Mouse (Mus musculus): ENCODE data around the gene Ccin. TPM values are rescaled to one million over a fixed set of nuclear protein-coding genes. Genes with fewer than 3 reads are reported as not detected.

The Ccin gene
- polyA plus RNA-seq, 1 experiment from 2014 or later: not detected

- H3K9me3 ChIP-seq (ENCODE audit: control insufficient read depth, low read length): no peaks in the 10 kb centered on the region
- no peak overlapping the region for H3K27ac ChIP-seq (replicated peaks; ENCODE audit: low read depth, low read length)
- H3K4me2 ChIP-seq (ENCODE audit: low read length): peak overlapping the region; percentile 98
- ATAC-seq (ENCODE audit: low FRiP score, low TSS enrichment) (no peak), DNase-seq (no peak)
- H3K36me3 ChIP-seq (ENCODE audit: control insufficient read depth, insufficient read depth, low read length): no peaks in the 10 kb centered on the region
- H3K4me3 ChIP-seq (replicated peaks; ENCODE audit: low read depth, low read length): no peak overlapping the region
- H3K9ac ChIP-seq (replicated peaks; ENCODE audit: low read length): no peak overlapping the region; the same call in 1 of the 2 replicates
- peaks cover 11% of the 10 kb centered on the region; the same call in 1 of the 2 replicates for H3K4me1 ChIP-seq (ENCODE audit: control insufficient read depth, insufficient read depth, low read length)
- WGBS: 73% methylated on average over 9 of the region's 9 CpGs
- H3K27me3 ChIP-seq (ENCODE audit: control insufficient read depth, insufficient read depth, low read length): 0 out of 2 replicates have a peak, but pooled peaks cover 10% of the 10 kb centered on the region
Measured at GRCm38 (mm10) chr4:43959523-43960179, 23.6 kb upstream of the Ccin start.

GRCm38 (mm10) chr4:43960207-43960606 lies 23.1 kb upstream of the Ccin start:
- no peak for DNase-seq
- no peak overlapping the region for H3K4me2 ChIP-seq (ENCODE audit: low read length)

DNA sequence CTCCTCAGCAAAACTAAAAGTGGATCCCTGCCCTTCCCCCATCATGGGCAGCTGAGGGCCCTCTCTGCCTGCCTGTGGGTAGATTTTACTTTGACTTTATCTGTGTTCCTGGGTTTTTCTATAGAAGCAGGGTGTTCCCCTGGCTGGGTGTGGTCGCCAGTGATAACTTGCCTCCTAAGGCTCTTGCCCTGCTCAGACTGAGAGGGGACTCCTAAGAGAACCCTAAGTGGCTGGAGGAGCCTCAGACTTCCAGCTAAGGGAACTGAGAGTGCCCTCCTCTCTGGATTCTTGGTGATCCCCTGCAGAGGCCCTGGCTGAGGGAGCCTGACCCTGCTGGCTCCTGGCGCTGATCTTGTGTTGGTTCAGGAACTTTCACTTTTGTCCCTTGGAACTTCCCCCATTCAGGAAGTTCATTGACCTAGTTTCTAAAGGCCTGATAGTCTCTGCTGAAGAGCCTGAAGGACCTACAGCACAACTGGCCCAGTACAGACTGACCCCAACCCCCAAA lies 18.9 kb upstream of the Ccin start:
- DNase-seq (no peak), ATAC-seq (ENCODE audit: low FRiP score, low TSS enrichment) (no peak)
- H3K4me3 ChIP-seq (replicated peaks; ENCODE audit: low read depth, low read length): no peak overlapping the region
- WGBS: 59% methylated on average over 2 of the region's 2 CpGs
- no peaks in the 10 kb centered on the region for H3K36me3 ChIP-seq (ENCODE audit: control insufficient read depth, insufficient read depth, low read length)
- peaks cover 6% of the 10 kb centered on the region for H3K4me1 ChIP-seq (ENCODE audit: control insufficient read depth, insufficient read depth, low read length)
- H3K4me2 ChIP-seq (ENCODE audit: low read length): no peak overlapping the region
- H3K27me3 ChIP-seq (ENCODE audit: control insufficient read depth, insufficient read depth, low read length): 0 out of 2 replicates have a peak, but pooled peaks cover 5% of the 10 kb centered on the region
- H3K9ac ChIP-seq (replicated peaks; ENCODE audit: low read length): no peak overlapping the region
- H3K9me3 ChIP-seq (ENCODE audit: control insufficient read depth, low read length): no peaks in the 10 kb centered on the region
- H3K27ac ChIP-seq (replicated peaks; ENCODE audit: low read depth, low read length): no peak overlapping the region

More at GRCm38 (mm10) chr4:43960207-43960606, 23.1 kb upstream of the Ccin start:
- WGBS: 91% methylated on average over 6 of the region's 6 CpGs
- H3K4me3 ChIP-seq (replicated peaks; ENCODE audit: low read depth, low read length): no peak overlapping the region
- H3K27ac ChIP-seq (replicated peaks; ENCODE audit: low read depth, low read length): no peak overlapping the region
- no peaks in the 10 kb centered on the region for H3K36me3 ChIP-seq (ENCODE audit: control insufficient read depth, insufficient read depth, low read length)
- peaks cover 11% of the 10 kb centered on the region; the same call in 1 of the 2 replicates for H3K4me1 ChIP-seq (ENCODE audit: control insufficient read depth, insufficient read depth, low read length)
- 0 out of 2 replicates have a peak, but pooled peaks cover 10% of the 10 kb centered on the region for H3K27me3 ChIP-seq (ENCODE audit: control insufficient read depth, insufficient read depth, low read length)
- no peaks in the 10 kb centered on the region for H3K9me3 ChIP-seq (ENCODE audit: control insufficient read depth, low read length)
- no peak overlapping the region for H3K9ac ChIP-seq (replicated peaks; ENCODE audit: low read length)
- no peak for ATAC-seq (ENCODE audit: low FRiP score, low TSS enrichment)

GRCm38 (mm10) chr4:43964951-43965684 lies 18.2 kb upstream of the Ccin start:
- peaks cover 8% of the 10 kb centered on the region for H3K4me1 ChIP-seq (ENCODE audit: control insufficient read depth, insufficient read depth, low read length)
- no peaks in the 10 kb centered on the region for H3K36me3 ChIP-seq (ENCODE audit: control insufficient read depth, insufficient read depth, low read length)
- no peak overlapping the region for H3K9ac ChIP-seq (replicated peaks; ENCODE audit: low read length)
- H3K27ac ChIP-seq (replicated peaks; ENCODE audit: low read depth, low read length): no peak overlapping the region
- DNase-seq: no peak
- no peak overlapping the region for H3K4me3 ChIP-seq (replicated peaks; ENCODE audit: low read depth, low read length)
- no peak for ATAC-seq (ENCODE audit: low FRiP score, low TSS enrichment)
- H3K4me2 ChIP-seq (ENCODE audit: low read length): no peak overlapping the region
- no peaks in the 10 kb centered on the region for H3K9me3 ChIP-seq (ENCODE audit: control insufficient read depth, low read length)
- 53% methylated on average over 4 of the region's 4 CpGs for WGBS
- H3K27me3 ChIP-seq (ENCODE audit: control insufficient read depth, insufficient read depth, low read length): 0 out of 2 replicates have a peak, but pooled peaks cover 2% of the 10 kb centered on the region

DNA sequence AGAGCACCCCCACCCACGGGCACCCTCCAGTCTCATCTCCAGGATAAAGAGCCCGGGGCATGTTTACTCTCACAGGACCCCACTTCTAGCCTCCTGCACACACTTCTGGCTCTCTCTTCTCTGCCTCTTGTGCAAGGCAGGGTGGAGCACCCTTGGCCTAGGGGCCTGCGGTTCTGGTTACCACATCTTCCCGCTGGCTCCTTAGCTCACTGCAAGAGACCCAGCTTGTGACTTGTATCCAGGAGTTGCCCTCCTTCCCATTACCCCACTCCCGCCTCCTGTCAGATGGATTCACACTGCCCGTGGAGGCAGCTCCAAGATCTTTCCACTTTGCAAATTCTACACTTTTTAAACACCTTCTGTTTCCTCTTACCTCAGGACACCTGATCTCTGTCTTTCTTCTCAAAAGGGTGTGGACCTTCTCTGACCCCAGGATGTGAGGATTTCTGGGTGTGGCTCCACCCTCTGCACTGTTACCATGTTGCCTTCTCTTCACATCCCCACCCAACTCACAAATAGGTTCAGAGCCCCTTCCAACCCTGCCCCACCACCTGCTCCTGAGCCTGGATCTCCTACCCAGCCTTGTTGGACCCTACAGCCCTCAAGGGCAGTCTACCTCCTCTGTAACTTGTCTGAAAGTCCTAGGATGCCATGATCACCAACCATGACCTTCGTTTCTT lies 17.3 kb upstream of the Ccin start:
- H3K9me3 ChIP-seq (ENCODE audit: control insufficient read depth, low read length): no peaks in the 10 kb centered on the region
- H3K27me3 ChIP-seq (ENCODE audit: control insufficient read depth, insufficient read depth, low read length): 0 out of 2 replicates have a peak, but pooled peaks cover 2% of the 10 kb centered on the region
- no peaks in the 10 kb centered on the region for H3K36me3 ChIP-seq (ENCODE audit: control insufficient read depth, insufficient read depth, low read length)
- no peak for ATAC-seq (ENCODE audit: low FRiP score, low TSS enrichment)
- H3K9ac ChIP-seq (replicated peaks; ENCODE audit: low read length): no peak overlapping the region
- peaks cover 8% of the 10 kb centered on the region for H3K4me1 ChIP-seq (ENCODE audit: control insufficient read depth, insufficient read depth, low read length)
- no peak overlapping the region for H3K27ac ChIP-seq (replicated peaks; ENCODE audit: low read depth, low read length)
- H3K4me2 ChIP-seq (ENCODE audit: low read length): no peak overlapping the region
- WGBS: 90% methylated on average over 7 of the region's 7 CpGs
- H3K4me3 ChIP-seq (replicated peaks; ENCODE audit: low read depth, low read length): no peak overlapping the region
- no peak for DNase-seq

DNA sequence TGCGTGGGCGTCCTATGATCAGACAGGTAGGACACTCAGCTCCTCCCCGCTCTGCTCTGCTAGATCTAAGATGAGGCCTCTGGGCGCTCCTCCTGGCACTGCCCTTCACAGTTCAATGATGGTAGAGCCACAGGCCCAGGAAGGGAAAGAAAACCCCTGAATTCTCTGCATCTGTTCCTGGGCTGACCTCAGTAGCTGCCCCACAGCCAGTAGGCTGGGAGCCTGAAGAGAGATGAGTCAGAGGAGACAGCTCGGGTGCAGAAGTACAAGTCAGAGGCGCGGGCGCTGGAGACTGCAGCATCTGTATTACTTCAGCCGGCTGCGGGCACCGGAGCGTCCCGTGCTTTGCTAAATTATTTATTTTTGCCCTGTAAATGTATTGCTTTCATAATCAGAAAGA lies 14.6 kb upstream of the Ccin start:
- peaks cover 12% of the 10 kb centered on the region for H3K4me1 ChIP-seq (ENCODE audit: control insufficient read depth, insufficient read depth, low read length)
- no peak overlapping the region for H3K9ac ChIP-seq (replicated peaks; ENCODE audit: low read length)
- no peak overlapping the region for H3K4me3 ChIP-seq (replicated peaks; ENCODE audit: low read depth, low read length)
- no peak for ATAC-seq (ENCODE audit: low FRiP score, low TSS enrichment)
- DNase-seq: peak; percentile 32
- 0 out of 2 replicates have a peak, but pooled peaks cover 2% of the 10 kb centered on the region for H3K27me3 ChIP-seq (ENCODE audit: control insufficient read depth, insufficient read depth, low read length)
- no peak overlapping the region for H3K4me2 ChIP-seq (ENCODE audit: low read length)
- no peaks in the 10 kb centered on the region for H3K9me3 ChIP-seq (ENCODE audit: control insufficient read depth, low read length)
- WGBS: 42% methylated on average over 13 of the region's 13 CpGs
- H3K36me3 ChIP-seq (ENCODE audit: control insufficient read depth, insufficient read depth, low read length): no peaks in the 10 kb centered on the region
- H3K27ac ChIP-seq (replicated peaks; ENCODE audit: low read depth, low read length): no peak overlapping the region

- Histone ChIP-seq H3K27me3 (ENCODE audit: control insufficient read depth, insufficient read depth, low read length) (no peaks in the 10 kb centered on the region), H3K9me3 (ENCODE audit: control insufficient read depth, low read length) (no peaks in the 10 kb centered on the region), H3K4me3 (replicated peaks; ENCODE audit: low read depth, low read length) (no peak overlapping the region), H3K4me1 (ENCODE audit: control insufficient read depth, insufficient read depth, low read length) (peaks cover 13% of the 10 kb centered on the region), H3K36me3 (ENCODE audit: control insufficient read depth, insufficient read depth, low read length) (no peaks in the 10 kb centered on the region), H3K27ac (replicated peaks; ENCODE audit: low read depth, low read length) (no peak overlapping the region), H3K4me2 (ENCODE audit: low read length) (no peak overlapping the region), H3K9ac (replicated peaks; ENCODE audit: low read length) (no peak overlapping the region)
- DNase-seq (peak; percentile 42), ATAC-seq (ENCODE audit: low FRiP score, low TSS enrichment) (no peak)
- 18% methylated on average over 4 of the region's 4 CpGs for WGBS
Measured at GRCm38 (mm10) chr4:43969373-43969772, 13.9 kb upstream of the Ccin start.

DNA sequence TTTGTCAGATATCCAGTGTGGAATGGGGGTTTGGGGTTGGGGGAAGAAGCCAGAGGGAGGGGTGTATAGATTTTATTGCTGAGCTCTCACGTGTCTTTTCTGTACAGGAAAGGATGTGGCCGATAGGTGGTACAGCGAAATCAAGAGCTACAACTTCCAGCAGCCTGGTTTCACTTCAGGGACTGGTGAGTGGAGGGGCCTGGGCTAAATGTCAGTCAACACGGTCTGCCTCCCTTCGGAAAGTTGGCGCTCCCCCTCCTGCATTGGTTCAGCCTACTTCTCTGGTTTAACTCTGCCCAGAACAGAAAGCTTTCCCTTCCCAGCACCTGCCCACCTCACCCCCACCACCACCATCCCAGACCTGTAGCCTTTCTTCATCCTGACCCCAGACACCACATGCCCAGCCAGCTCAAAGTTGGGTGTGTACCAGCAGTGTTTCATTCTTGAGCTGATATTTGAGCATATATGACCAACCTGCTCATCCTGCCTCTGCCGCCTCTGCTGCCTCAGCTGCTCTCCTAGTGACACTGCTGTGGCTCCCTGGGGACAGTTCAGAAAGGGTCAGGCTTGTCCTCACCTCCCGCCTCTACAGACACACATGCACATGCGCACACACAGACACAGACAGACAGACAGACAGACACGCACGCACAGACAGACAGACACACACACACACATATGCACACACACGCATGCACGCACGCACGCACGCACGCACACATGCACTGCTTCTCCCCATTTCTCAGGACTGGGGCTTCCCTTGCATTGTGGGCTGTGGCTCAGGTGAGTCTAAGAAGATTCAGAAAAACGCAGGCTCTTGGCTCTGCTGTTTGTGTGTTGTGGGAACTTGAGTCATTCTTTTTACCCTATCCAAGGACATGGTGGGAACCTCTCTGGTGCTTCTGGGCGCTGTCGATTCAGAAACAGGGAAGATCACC lies 12.6 kb upstream of the Ccin start:
- Histone ChIP-seq H3K27ac (replicated peaks; ENCODE audit: low read depth, low read length) (no peak overlapping the region), H3K4me1 (ENCODE audit: control insufficient read depth, insufficient read depth, low read length) (peaks cover 13% of the 10 kb centered on the region), H3K4me3 (replicated peaks; ENCODE audit: low read depth, low read length) (no peak overlapping the region), H3K36me3 (ENCODE audit: control insufficient read depth, insufficient read depth, low read length) (no peaks in the 10 kb centered on the region), H3K27me3 (ENCODE audit: control insufficient read depth, insufficient read depth, low read length) (no peaks in the 10 kb centered on the region), H3K9me3 (ENCODE audit: control insufficient read depth, low read length) (no peaks in the 10 kb centered on the region), H3K4me2 (ENCODE audit: low read length) (no peak overlapping the region), H3K9ac (replicated peaks; ENCODE audit: low read length) (no peak overlapping the region)
- no peak for DNase-seq
- 80% methylated on average over 20 of the region's 20 CpGs for WGBS
- no peak for ATAC-seq (ENCODE audit: low FRiP score, low TSS enrichment)

Measured in midbrain, embryonic 14.5 days (tissue).